Mouse (Mus musculus) adrenal gland, postnatal 25 days (tissue): ENCODE measurements at regions not wholly inside any gene's neighbourhood (a gene's known extent, or its start where the extent isn't known, plus 50 kb on each side); places are given as distances from the start of the nearest gene placed in this dataset.

Source experiments
- DNase-seq: peaks from one replicate; pipeline ENCODE4 v3.0.0; 2021; ENCODE audit warnings: mixed read lengths

DNA sequence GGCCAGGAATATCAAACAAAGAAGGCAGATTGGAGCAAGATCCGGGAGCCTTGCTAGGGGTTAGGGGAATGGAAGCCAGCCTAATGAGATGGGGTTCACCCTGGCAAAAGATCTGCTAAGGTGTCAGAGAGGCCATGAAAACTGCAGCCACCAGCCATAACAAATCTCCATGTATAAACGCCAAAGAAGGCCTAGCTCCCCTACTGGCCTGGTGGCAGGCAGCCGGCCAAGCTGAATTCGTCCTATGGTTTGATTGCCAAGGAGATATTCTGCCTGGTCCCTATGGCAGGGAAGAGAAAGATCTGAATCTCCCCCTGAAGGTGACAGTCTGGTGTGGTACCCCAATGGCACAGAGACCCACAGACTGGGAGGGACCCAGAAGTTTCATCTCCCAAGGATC is 104.8 kb upstream of the E030018B13Rik start:
- no peak for DNase-seq

DNA sequence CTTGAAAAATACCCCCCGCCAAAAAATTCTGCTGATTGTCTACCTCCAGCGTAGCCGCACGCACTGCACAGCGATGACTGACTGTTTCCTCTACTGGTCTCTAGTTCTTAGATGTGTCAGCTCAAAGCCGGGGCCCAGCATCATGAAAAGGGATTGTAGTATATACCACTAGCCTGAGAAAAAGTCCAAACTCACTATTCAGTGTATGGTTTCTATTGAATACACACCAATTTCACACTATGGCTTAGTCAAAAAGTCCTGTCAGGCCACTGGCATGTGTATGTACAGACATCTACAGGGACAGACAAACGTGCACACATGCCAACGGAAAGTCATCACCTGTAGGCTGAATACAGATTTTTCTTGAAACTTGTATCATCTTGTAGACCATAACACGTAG is 101.1 kb upstream of the E030018B13Rik start:
- DNase-seq, result no peak

DNA sequence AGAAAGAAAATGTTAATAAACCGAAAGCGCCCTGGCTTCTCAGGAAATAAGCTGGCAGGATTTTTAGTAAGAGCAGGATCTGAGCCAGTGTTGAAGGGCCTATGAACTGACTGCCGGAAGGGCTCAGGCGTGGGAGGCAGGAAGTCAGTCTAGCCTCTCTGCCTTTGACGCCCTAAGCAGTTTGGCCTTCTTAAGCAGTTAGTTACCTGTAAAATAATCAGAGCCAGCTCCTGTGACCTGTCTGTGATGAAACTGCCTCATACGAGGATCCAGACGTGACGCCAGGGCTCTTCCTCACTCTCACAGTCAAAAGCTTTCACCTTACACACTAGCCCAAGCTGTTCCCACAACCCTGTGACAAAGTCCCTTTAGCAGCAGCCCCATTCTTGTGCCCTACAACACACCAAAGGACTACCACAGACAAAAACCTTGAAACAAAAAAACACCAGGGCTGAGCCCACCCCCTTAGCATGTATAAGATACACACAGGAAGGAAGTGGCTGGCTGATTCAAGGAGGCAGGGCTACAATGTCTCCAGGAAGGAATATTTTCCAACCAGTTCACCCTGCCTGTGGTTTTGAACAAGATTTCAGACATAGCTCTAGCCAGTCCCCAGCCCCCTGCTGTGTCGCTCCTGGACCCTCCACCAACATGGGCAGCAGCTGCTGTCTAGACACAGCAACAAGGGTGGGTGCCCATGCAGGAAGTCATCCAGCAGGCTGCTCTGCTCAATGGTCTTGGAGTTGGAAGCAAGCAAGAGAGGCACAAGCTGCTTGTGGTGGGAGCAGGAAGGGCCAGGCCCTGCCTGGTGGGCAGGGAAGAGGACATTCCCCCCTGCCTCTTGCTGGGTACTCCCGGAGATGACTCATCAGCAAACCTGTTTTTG is 100.4 kb upstream of the E030018B13Rik start:
- DNase-seq, result no peak

DNA sequence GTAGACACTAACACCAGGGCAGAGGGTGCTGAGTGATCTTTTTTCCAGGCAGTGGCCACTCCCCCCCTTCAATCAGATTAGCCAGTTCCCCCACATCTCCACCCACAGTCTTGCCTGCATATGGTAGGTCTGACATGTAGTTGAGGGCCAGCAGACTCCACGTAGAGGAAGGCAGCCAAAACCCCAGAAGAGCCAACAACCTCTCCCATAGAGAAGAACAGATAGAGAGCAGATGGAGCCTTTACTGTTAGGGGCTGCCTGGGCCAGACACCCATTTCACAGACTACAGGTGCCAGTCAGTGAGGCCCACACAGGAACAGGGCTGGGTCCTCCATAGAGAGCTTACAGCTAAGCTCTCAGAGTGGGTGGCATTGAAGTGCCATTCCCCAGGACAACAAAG is 99.2 kb upstream of the E030018B13Rik start:
- no peak for DNase-seq

DNA sequence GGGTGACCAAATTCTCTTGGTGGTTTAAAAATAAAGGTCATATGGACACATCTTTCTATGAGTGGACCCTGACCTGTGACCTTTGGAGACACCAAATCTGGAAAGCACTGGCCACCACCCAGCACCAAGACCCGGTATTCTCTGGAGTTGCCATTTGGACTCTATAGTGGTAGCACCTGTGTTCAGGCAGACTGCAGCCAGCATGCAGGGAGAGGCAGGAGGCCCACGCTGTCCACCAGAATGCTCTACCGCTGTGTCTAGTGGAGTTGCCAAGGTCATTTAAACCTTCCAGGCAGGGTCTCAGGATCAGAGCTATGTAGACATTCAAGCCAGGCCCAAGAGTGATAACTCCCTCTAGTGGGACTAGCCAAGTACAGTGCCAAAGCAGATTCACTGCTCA is 98.6 kb upstream of the E030018B13Rik start:
- DNase-seq, result no peak

DNA sequence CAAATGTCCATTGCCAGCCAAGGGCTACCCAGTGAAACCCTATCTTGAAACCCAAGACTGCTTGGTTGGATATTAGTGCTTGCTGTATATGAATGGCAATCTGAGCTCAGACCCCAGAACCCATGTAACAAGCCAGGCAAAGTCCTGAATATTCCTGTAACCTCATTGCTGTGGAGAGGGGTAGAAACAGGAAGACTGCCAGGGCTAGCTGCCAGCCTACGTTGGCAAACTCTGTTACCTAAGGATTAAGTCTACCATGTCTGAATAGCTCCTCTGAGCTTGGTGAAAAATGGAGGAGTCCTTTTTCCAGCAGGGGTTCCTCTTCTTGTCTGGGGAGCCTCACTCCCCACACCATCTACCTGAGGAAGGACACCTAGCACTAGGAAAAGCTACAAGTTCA is 96.4 kb upstream of the E030018B13Rik start:
- no peak for DNase-seq

DNA sequence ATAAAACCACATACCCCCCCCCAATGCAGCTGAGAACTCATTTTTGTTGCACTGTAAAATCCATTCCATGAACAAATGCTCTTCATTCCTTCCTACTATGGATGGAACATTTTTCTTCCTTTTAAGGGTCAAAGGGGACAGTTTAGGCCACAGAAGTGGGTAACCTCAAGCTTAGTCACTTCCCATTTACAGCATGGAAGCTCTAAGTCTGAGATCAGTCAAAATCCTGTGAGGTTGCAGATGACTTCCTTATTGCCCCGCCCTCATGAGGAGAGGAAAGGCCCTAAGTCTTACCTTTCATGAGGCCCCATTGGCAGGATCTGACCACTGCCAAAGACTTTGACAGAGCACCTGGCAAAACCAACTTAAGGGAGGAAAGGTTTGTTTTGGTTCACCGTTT is 94.7 kb upstream of the E030018B13Rik start:
- no peak for DNase-seq

DNA sequence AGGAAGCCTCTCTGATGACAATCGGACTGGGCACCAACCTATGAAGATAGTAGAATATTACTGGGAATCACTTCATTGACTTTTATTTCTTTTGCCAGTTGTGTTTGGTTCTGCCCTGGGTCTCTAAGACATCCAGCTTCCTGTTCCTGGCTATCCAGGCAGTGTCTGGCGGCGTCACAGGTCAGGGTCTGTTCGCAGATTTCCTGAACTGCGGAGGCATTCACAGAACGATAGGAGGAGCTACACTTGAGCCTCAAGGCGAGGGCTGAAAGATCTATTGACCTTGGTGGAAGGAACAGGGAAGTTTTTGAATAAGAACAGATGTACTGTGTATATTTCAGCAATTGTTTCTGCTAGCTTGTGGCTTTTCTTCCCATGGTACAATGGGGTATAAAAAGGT is 92.6 kb upstream of the E030018B13Rik start:
- peak; percentile 31 for DNase-seq

DNA sequence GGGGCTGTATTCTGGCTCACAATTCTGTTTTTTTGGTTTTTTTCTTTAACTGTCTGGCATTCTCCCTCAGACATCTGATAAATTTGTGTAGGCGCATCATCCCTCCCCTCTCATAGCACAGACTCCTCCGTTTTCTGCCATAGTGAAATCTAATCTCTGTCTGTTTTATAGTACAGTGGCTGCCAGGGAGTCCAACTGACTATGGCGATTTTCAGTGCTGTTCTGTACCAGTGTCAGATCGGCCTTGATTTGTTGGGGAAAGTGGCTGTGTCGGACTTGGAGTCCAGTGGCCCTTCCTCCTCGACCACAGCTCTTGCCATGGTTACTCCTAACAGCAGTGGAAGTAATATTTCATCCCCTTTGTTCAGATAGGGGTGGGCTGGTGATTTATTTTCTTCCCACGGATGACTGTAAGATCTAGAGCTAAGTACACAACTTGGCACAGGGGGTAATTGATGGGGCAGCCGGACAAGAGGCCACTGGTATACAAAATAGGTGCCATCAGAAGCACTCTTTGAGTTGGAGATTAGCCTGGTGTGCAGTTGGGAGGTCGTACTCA is 87.2 kb upstream of the E030018B13Rik start:
- DNase-seq, result no peak

DNA sequence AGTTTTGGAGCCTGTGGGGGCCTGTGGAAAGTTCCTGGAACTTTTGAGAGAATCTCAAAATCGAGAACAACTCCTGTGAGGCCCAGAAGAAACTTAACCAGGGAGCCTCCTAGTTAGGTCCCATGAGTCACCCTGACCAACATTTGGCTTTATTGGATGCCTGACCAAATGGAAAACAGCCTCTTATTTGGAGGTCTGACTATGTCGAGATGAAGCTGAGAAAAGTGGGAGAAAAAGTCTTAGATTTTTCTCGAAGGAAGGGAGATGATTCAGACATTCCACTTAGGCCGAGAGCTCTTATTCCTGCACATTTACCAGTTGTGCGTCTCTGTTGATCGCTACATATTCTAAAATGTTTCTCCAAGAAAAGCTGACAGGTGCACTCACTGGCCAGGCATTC is 83.0 kb upstream of the E030018B13Rik start:
- DNase-seq, result no peak

DNA sequence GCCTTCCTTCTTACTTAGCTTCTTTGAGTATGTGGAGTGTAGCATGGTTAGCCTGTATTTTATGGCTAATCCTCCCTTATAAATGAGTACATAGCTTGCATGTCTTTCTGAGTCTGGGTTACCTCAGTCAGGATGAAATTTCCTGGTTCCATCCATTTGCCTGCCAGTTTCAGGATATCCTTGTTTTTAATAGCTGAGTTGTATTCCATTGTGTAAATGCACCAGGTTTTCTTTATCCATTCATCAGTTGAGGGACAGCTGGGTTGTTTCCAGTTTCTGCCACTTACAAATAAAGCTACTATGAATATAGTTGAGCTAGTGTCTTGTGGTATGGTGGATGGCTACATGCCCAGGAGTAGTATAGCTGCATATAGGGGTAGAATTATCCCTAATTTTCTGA is 80.7 kb upstream of the E030018B13Rik start:
- DNase-seq, result no peak
